Mouse (Mus musculus): ENCODE measurements at regions not wholly inside any gene's neighbourhood (a gene's known extent, or its start where the extent isn't known, plus 50 kb on each side); places are given as distances from the start of the nearest gene placed in this dataset.

DNA sequence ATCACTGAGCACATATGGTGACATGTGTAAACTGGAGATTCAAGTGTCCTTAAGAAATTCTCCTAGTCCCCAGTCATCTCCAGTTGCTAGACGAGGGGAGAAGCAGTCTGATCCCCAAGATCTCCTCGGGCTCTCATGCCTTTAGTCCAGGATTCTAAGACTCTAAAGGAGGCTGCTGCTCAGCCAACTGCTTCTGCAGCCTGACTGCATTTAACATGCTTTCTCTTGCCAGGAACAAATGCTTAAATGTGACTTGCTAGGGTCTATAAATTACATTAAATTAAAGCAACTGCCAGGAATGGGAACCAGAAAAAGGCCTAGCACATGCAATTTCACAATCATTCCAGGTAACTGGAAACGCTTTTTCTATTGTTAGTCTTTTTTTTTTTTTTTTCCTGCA, 599.8 kb upstream of the Gcfc2 start:
- H3K4me3 ChIP-seq: no peak overlapping the region
- 84% methylated on average over 3 of the region's 3 CpGs for WGBS
- no peaks in the 10 kb centered on the region for H3K36me3 ChIP-seq

GRCm38 (mm10) chr6:81363969-81364529, 559.4 kb upstream of the Gcfc2 start:
- Histone ChIP-seq H3K4me1 (no peaks in the 10 kb centered on the region), H3K36me3 (no peaks in the 10 kb centered on the region), H3K27me3 (ENCODE audit: low read depth, poor library complexity, severe bottlenecking) (no peaks in the 10 kb centered on the region), H3K27ac (replicated peaks) (no peak overlapping the region), H3K4me3 (no peak overlapping the region), H3K9me3 (replicated peaks) (no peaks in the 10 kb centered on the region)
- WGBS: 89% methylated on average over 7 of the region's 7 CpGs
- DNase-seq (ENCODE audit: low spot score): no peak

More for the DNA sequence above, 599.8 kb upstream of the Gcfc2 start:
- no peak for DNase-seq (ENCODE audit: low spot score)
- Histone ChIP-seq H3K27me3 (ENCODE audit: low read depth, poor library complexity, severe bottlenecking) (no peaks in the 10 kb centered on the region), H3K4me1 (no peaks in the 10 kb centered on the region), H3K9me3 (replicated peaks) (0 out of 2 replicates have a peak, but pooled peaks cover 2% of the 10 kb centered on the region), H3K27ac (replicated peaks) (no peak overlapping the region)

DNA sequence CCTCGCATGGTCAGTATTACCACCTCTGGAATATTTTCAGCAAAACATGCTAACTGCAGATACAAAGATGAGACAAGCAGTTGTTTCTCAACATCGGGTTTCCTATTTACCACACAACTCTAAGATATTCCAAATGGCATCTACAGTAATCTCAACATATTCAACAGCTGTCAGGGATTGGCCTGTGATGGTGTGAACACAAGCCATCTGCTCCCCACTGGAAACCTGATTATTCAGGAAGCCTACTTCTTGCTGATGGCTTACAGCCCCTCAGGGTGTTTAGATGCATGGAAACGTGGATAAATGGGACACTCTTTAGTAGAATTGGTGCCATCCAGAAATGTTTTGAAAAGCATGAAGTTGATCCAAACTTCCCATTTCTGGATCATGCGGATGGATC, 535.0 kb upstream of the Gcfc2 start:
- Histone ChIP-seq H3K4me3 (no peak overlapping the region), H3K4me1 (no peaks in the 10 kb centered on the region), H3K27me3 (ENCODE audit: low read depth, poor library complexity, severe bottlenecking) (no peaks in the 10 kb centered on the region), H3K27ac (replicated peaks) (no peak overlapping the region), H3K9me3 (replicated peaks) (no peaks in the 10 kb centered on the region), H3K36me3 (no peaks in the 10 kb centered on the region)
- 84% methylated on average over 4 of the region's 4 CpGs for WGBS
- no peak for DNase-seq (ENCODE audit: low spot score)

- no peak for DNase-seq (ENCODE audit: low spot score)
- no peaks in the 10 kb centered on the region for H3K36me3 ChIP-seq
- no peak overlapping the region for H3K27ac ChIP-seq (replicated peaks)
- H3K27me3 ChIP-seq (ENCODE audit: low read depth, poor library complexity, severe bottlenecking): no peaks in the 10 kb centered on the region
- no peaks in the 10 kb centered on the region for H3K9me3 ChIP-seq (replicated peaks)
- H3K4me1 ChIP-seq: peaks cover 7% of the 10 kb centered on the region; the same call in 1 of the 2 replicates
- H3K4me3 ChIP-seq: no peak overlapping the region
Measured at GRCm38 (mm10) chr6:81403122-81403521, 520.3 kb upstream of the Gcfc2 start.

DNA sequence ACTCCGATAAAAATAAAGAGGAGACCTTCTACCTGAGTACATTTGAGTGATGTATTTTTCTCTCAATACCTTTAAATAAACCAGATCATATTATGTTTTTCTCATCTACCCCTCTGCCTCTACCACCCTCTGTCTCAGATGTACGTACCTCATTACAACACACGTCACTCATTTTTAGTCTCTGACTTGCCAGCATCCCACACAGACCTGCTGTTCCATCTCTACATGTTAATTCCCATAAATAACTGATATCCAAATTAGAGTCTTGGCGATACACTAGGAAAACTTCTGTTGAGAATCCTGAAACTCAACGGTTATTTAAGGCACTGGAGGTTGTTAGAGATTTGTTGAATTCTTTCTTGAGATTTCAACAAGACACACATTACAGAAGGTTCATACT, 509.9 kb upstream of the Gcfc2 start:
- DNase-seq (ENCODE audit: low spot score): no peak
- H3K27ac ChIP-seq (replicated peaks): no peak overlapping the region
- no peaks in the 10 kb centered on the region for H3K27me3 ChIP-seq (ENCODE audit: low read depth, poor library complexity, severe bottlenecking)
- H3K9me3 ChIP-seq (replicated peaks): no peaks in the 10 kb centered on the region
- 91% methylated on average over 5 of the region's 5 CpGs for whole genome bisulfite sequencing
- no peaks in the 10 kb centered on the region for H3K36me3 ChIP-seq
- no peaks in the 10 kb centered on the region for H3K4me1 ChIP-seq
- H3K4me3 ChIP-seq: no peak overlapping the region

- Histone ChIP-seq H3K4me3 (no peak overlapping the region), H3K27ac (replicated peaks) (no peak overlapping the region), H3K4me1 (no peaks in the 10 kb centered on the region), H3K36me3 (no peaks in the 10 kb centered on the region), H3K9me3 (replicated peaks) (no peaks in the 10 kb centered on the region), H3K27me3 (ENCODE audit: low read depth, poor library complexity, severe bottlenecking) (no peaks in the 10 kb centered on the region)
- 91% methylated on average over 6 of the region's 6 CpGs for WGBS
- no peak for DNase-seq (ENCODE audit: low spot score)
Measured at GRCm38 (mm10) chr6:81434745-81435144, 488.7 kb upstream of the Gcfc2 start.

DNA sequence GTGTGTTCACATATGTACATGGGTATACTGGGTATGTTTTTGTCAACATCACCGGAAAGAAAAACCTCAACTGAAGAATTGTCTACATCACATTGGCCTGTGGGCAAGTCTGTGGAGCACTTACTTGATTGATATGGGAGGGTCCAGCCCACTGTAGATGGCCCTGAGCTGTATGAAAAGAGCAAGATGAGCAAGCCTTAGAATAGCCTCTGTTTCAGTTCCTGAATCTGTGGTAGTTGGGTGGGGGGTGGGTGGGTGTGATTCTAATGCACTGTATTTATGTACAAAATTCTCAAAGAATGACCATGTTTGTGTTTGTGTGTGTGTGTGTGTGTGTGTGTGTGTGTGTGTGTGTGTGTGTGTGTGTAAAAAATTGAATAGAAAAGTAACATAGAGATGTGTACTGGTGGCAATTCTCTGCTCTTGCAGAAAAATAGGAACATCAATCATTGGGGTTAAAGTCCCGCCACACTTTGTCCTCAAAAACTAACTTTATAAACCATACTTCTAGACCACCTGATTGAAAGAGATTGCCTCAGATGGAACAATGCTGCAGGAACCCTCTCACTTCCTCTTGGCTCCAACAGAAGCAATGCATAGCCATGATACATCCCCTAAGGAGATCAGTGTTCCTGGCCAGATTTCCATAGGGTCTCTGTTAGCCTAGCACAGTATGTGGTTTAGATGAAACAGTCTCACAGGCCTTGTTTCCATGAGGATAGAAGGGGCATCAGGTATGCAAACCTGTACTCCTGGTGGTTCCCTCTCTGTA, 484.3 kb upstream of the Gcfc2 start:
- no peak for DNase-seq (ENCODE audit: low spot score)
- Histone ChIP-seq H3K9me3 (replicated peaks) (no peaks in the 10 kb centered on the region), H3K36me3 (no peaks in the 10 kb centered on the region), H3K4me3 (no peak overlapping the region), H3K27ac (replicated peaks) (no peak overlapping the region), H3K4me1 (no peaks in the 10 kb centered on the region), H3K27me3 (ENCODE audit: low read depth, poor library complexity, severe bottlenecking) (no peaks in the 10 kb centered on the region)
- 94% methylated on average over 2 of the region's 2 CpGs for WGBS

DNA sequence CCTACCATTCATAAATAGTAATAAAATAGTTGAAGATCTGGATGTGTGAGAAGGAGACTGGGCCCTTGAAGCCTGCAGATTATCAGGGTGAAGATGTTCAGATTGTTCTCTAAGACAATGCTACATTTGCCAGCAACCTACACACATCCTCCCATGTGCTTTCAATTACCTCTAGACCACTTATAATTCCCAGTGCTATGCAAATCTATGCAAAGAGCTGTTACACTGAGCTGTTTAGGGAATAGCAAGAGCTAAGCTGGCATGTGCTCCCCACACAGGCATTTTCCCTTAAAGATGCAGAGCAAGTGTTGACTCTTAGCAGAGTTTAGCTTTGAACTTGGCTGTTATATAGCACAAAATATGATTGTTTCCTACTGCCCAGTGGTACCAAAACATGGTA, 482.1 kb upstream of the Gcfc2 start:
- no peaks in the 10 kb centered on the region for H3K27me3 ChIP-seq (ENCODE audit: low read depth, poor library complexity, severe bottlenecking)
- no peaks in the 10 kb centered on the region for H3K4me1 ChIP-seq
- H3K36me3 ChIP-seq: no peaks in the 10 kb centered on the region
- H3K27ac ChIP-seq (replicated peaks): no peak overlapping the region
- H3K9me3 ChIP-seq (replicated peaks): no peaks in the 10 kb centered on the region
- no peak overlapping the region for H3K4me3 ChIP-seq
- no peak for DNase-seq (ENCODE audit: low spot score)

DNA sequence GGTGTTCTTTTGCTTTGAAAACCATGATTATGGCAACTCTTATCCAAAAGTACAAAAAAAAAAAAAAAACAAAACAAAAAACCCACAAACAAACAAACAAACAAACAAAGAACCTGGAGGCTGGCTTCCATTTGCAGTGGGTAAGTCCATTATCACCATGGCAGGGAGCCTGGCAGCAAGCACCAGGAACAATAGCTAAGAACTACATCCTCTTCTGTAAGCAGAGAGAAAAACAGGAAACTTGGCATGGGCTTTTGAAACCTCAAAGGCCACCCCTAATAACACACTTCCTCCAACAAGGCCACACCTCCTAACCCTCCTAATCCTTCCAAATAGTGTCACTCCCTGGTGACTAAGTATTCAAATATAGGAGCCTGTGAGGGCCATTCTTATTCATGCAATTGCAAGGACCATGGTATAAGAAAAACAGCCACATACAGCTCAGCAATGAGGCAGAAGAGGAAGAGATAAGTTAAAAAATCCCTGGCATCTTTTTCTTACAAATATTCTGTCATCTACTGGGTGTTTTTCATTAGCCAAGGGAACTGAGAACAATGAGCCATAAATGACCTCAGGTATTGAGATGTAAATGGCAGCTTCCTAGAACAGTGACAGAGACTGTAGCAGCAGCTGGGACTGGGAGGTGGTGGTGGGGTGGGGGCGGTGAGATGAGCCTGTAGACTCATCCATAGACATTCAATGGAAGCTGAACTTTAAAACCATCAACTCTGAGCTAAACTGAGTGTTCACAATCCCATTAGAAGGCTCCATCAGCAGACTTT, 477.3 kb upstream of the Gcfc2 start:
- DNase-seq (ENCODE audit: low spot score): no peak
- WGBS: 100% methylated on average over 1 of the region's 1 CpGs
- Histone ChIP-seq H3K9me3 (replicated peaks) (no peaks in the 10 kb centered on the region), H3K36me3 (no peaks in the 10 kb centered on the region), H3K4me3 (no peak overlapping the region), H3K4me1 (no peaks in the 10 kb centered on the region), H3K27ac (replicated peaks) (no peak overlapping the region), H3K27me3 (ENCODE audit: low read depth, poor library complexity, severe bottlenecking) (no peaks in the 10 kb centered on the region)

- DNase-seq (ENCODE audit: low spot score): no peak
- H3K9me3 ChIP-seq (replicated peaks): no peaks in the 10 kb centered on the region
- WGBS: 93% methylated on average over 6 of the region's 6 CpGs
- H3K36me3 ChIP-seq: no peaks in the 10 kb centered on the region
- H3K4me3 ChIP-seq: no peak overlapping the region
- H3K27ac ChIP-seq (replicated peaks): no peak overlapping the region
- H3K27me3 ChIP-seq (ENCODE audit: low read depth, poor library complexity, severe bottlenecking): no peaks in the 10 kb centered on the region
- no peaks in the 10 kb centered on the region for H3K4me1 ChIP-seq
Measured at GRCm38 (mm10) chr6:81447701-81448100, 475.8 kb upstream of the Gcfc2 start.

- no peaks in the 10 kb centered on the region for H3K36me3 ChIP-seq
- no peaks in the 10 kb centered on the region for H3K4me1 ChIP-seq
- no peaks in the 10 kb centered on the region for H3K27me3 ChIP-seq (ENCODE audit: low read depth, poor library complexity, severe bottlenecking)
- no peak overlapping the region for H3K4me3 ChIP-seq
- no peaks in the 10 kb centered on the region for H3K9me3 ChIP-seq (replicated peaks)
- DNase-seq (ENCODE audit: low spot score): no peak
- 84% methylated on average over 3 of the region's 3 CpGs for WGBS
- no peak overlapping the region for H3K27ac ChIP-seq (replicated peaks)
Measured at GRCm38 (mm10) chr6:81448366-81448765, 475.1 kb upstream of the Gcfc2 start.

GRCm38 (mm10) chr6:81461095-81461494, 462.4 kb upstream of the Gcfc2 start:
- H3K4me1 ChIP-seq: no peaks in the 10 kb centered on the region
- no peak overlapping the region for H3K27ac ChIP-seq (replicated peaks)
- H3K27me3 ChIP-seq (ENCODE audit: low read depth, poor library complexity, severe bottlenecking): no peaks in the 10 kb centered on the region
- H3K4me3 ChIP-seq: no peak overlapping the region
- no peaks in the 10 kb centered on the region for H3K36me3 ChIP-seq
- DNase-seq (ENCODE audit: low spot score): no peak
- no peaks in the 10 kb centered on the region for H3K9me3 ChIP-seq (replicated peaks)
- WGBS: 81% methylated on average over 4 of the region's 4 CpGs

GRCm38 (mm10) chr6:81464442-81464841, 459.0 kb upstream of the Gcfc2 start:
- 78% methylated on average over 1 of the region's 1 CpGs for WGBS
- no peak for DNase-seq (ENCODE audit: low spot score)
- no peak overlapping the region for H3K27ac ChIP-seq (replicated peaks)
- H3K4me1 ChIP-seq: no peaks in the 10 kb centered on the region
- no peak overlapping the region for H3K4me3 ChIP-seq
- no peaks in the 10 kb centered on the region for H3K9me3 ChIP-seq (replicated peaks)
- H3K27me3 ChIP-seq (ENCODE audit: low read depth, poor library complexity, severe bottlenecking): no peaks in the 10 kb centered on the region
- no peaks in the 10 kb centered on the region for H3K36me3 ChIP-seq

Measured in midbrain, embryonic 10.5 days (tissue).